Mouse (Mus musculus) liver, embryonic 15.5 days (tissue): ENCODE results near the gene Rpgrip1. TPM values are rescaled to one million over a fixed set of nuclear protein-coding genes. Genes with fewer than 3 reads are reported as not detected.

Experiments
- ATAC-seq: fragments of 200-750 bp; cut with Nextera tagmentation; 2 replicates; pipeline ENCODE4 v1.8.0; 2017; ENCODE audit warnings: moderate number of reproducible peaks, mild to moderate bottlenecking, moderate library complexity; ENCODE audit not compliant: insufficient read depth
- H3K27ac ChIP-seq: fragments of 300-500 bp; sonication (generic); replicated peaks from 2 replicates; pipeline ENCODE4 v1.5.1; 2015; ENCODE audit warnings: mild to moderate bottlenecking, inconsistent platforms
- H3K27me3 ChIP-seq: fragments of 300-500 bp; sonication (generic); 2 replicates; pipeline ENCODE4 v1.6.1; 2015; ENCODE audit warnings: mild to moderate bottlenecking, inconsistent platforms
- H3K36me3 ChIP-seq: fragments of 300-500 bp; sonication (generic); replicated peaks from 2 replicates; pipeline ENCODE4 v1.6.1; 2015; ENCODE audit warnings: moderate library complexity, mild to moderate bottlenecking, inconsistent platforms
- H3K4me1 ChIP-seq: fragments of 300-500 bp; sonication (generic); replicated peaks from 2 replicates; pipeline ENCODE4 v1.6.1; 2015; ENCODE audit warnings: inconsistent platforms
- H3K4me2 ChIP-seq: fragments of 300-500 bp; sonication (generic); 2 replicates; pipeline ENCODE4 v1.6.1; 2015; ENCODE audit warnings: moderate library complexity, mild to moderate bottlenecking, inconsistent platforms
- H3K4me3 ChIP-seq: fragments of 300-500 bp; sonication (generic); replicated peaks from 2 replicates; pipeline ENCODE4 v1.5.1; 2015; ENCODE audit warnings: mild to moderate bottlenecking, inconsistent platforms
- H3K9ac ChIP-seq: fragments of 300-500 bp; sonication (generic); 2 replicates; pipeline ENCODE4 v1.6.1; 2015; ENCODE audit warnings: moderate library complexity, mild to moderate bottlenecking, inconsistent platforms
- H3K9me3 ChIP-seq: fragments of 300-500 bp; sonication (generic); replicated peaks from 2 replicates; pipeline ENCODE4 v1.6.1; 2016; ENCODE audit warnings: inconsistent platforms
- WGBS: fragments of 180-500 bp; shearing (Covaris S2); methylation state at CpG from one replicate; pipeline ENCODE4 v1.1.7; 2015; ENCODE audit warnings: mixed read lengths; ENCODE audit not compliant: insufficient replicate concordance; 5-methylcytosine and 5-hydroxymethylcytosine counted together
- polyA plus RNA-seq: library from polyadenylated mRNA; unstranded; fragments of >200 nt; fragmentation: Nextera tagmentation; extraction: Ambion mirVana; gene quantifications from 2 replicates; pipeline ENCODE4 v1.2.1, GENCODE M21; 2015

Gene Rpgrip1
- polyA plus RNA-seq, 1 experiment from 2014 or later: 39.5 TPM

DNA sequence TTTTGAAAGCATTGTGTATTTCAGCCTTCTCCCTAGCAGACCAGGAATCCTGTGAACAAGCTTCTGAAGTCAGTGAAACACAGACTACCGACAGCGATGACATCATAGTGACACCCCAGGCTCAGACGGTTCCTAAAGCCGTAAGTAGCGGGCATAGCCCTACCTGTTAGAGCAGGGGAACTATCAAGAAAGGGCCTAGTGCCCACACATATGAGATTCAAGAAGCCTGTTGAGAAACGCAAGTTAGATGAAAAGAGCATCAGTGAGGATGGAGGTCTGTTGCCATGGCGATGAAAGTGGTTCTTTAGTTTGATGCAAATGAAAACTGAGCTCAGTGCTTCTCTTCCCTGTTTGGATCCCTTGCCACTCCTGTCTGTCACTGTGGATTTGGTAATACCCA, 41.7 kb downstream of the Rpgrip1 start:
- H3K4me2 ChIP-seq: no peak overlapping the region
- 44% methylated on average over 7 of the region's 7 CpGs for WGBS
- H3K4me1 ChIP-seq: no peaks in the 10 kb centered on the region
- peaks cover 4% of the 10 kb centered on the region; the same call in 1 of the 2 replicates for H3K27me3 ChIP-seq
- no peaks in the 10 kb centered on the region for H3K9me3 ChIP-seq
- H3K36me3 ChIP-seq: no peaks in the 10 kb centered on the region
- no peak overlapping the region for H3K27ac ChIP-seq
- no peak overlapping the region for H3K9ac ChIP-seq
- no peak overlapping the region for H3K4me3 ChIP-seq
- no peak for ATAC-seq

DNA sequence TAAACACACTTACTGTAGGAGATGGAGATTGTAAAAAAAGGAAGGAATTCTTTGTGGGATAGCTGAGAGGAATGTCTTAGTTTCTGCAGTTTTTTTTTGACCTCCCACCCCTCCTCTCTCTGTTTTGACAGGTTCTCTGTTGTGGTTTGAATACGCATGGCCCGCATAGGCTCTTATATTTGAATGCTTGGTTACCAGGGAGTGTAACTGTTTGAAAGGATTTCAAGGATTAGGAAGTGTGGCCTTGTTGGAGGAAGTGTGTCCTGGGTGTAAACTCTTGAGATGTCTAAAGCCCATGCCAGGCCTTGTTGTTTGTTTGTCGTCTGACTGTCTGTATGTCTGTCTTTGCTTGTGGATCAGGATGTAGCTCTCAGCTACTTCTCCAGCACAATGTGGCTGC, 42.1 kb downstream of the Rpgrip1 start:
- H3K4me1 ChIP-seq: no peaks in the 10 kb centered on the region
- H3K27ac ChIP-seq: no peak overlapping the region
- H3K9ac ChIP-seq: no peak overlapping the region
- ATAC-seq: no peak
- H3K4me2 ChIP-seq: no peak overlapping the region
- H3K36me3 ChIP-seq: no peaks in the 10 kb centered on the region
- H3K4me3 ChIP-seq: no peak overlapping the region
- 67% methylated on average over 3 of the region's 3 CpGs for WGBS
- peaks cover 4% of the 10 kb centered on the region; the same call in 1 of the 2 replicates for H3K27me3 ChIP-seq
- H3K9me3 ChIP-seq: no peaks in the 10 kb centered on the region

GRCm38 (mm10) chr14:52155008-52155407, 44.5 kb downstream of the Rpgrip1 start:
- ATAC-seq: no peak

DNA sequence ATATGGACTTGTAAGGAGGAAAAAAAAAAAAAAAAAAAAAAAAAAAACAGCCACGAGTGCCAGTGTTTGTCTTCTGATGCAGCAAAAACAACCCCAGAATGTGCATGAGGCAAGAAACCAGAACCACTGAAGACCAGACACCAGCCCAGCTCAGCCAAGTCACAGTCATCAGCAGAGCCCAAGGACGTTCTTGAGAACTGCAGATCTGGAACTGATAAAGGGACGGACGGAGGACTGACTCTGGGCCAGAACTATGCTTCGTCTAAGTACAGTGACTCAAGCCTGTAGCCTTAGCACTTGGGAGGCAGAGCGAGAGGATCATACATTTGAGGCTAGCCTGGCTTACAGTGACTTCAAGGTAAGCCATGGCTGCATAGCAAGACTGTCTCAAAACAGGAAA, 50.4 kb downstream of the Rpgrip1 start:
- H3K27me3 ChIP-seq: no peaks in the 10 kb centered on the region
- H3K36me3 ChIP-seq: peaks cover 76% of the 10 kb centered on the region
- no peak overlapping the region for H3K4me2 ChIP-seq
- H3K4me1 ChIP-seq: no peaks in the 10 kb centered on the region
- H3K27ac ChIP-seq: no peak overlapping the region
- 63% methylated on average over 6 of the region's 6 CpGs for WGBS
- no peak for ATAC-seq
- H3K9ac ChIP-seq: no peak overlapping the region
- H3K4me3 ChIP-seq: no peak overlapping the region
- H3K9me3 ChIP-seq: no peaks in the 10 kb centered on the region

More at GRCm38 (mm10) chr14:52155008-52155407, 44.5 kb downstream of the Rpgrip1 start:
- H3K9ac ChIP-seq: no peak overlapping the region
- 78% methylated on average over 2 of the region's 2 CpGs for WGBS
- peaks cover 20% of the 10 kb centered on the region for H3K36me3 ChIP-seq
- H3K9me3 ChIP-seq: no peaks in the 10 kb centered on the region
- H3K4me3 ChIP-seq: no peak overlapping the region
- H3K4me1 ChIP-seq: no peaks in the 10 kb centered on the region
- H3K27ac ChIP-seq: no peak overlapping the region
- H3K4me2 ChIP-seq: no peak overlapping the region
- H3K27me3 ChIP-seq: peaks cover 4% of the 10 kb centered on the region; the same call in 1 of the 2 replicates

GRCm38 (mm10) chr14:52166571-52166970, 56.1 kb downstream of the Rpgrip1 start:
- Histone ChIP-seq H3K36me3 (peaks cover 88% of the 10 kb centered on the region), H3K9ac (no peak overlapping the region), H3K27ac (no peak overlapping the region), H3K4me3 (no peak overlapping the region), H3K27me3 (no peaks in the 10 kb centered on the region), H3K4me2 (no peak overlapping the region), H3K4me1 (no peaks in the 10 kb centered on the region), H3K9me3 (no peaks in the 10 kb centered on the region)
- WGBS: 71% methylated on average over 2 of the region's 2 CpGs
- no peak for ATAC-seq

DNA sequence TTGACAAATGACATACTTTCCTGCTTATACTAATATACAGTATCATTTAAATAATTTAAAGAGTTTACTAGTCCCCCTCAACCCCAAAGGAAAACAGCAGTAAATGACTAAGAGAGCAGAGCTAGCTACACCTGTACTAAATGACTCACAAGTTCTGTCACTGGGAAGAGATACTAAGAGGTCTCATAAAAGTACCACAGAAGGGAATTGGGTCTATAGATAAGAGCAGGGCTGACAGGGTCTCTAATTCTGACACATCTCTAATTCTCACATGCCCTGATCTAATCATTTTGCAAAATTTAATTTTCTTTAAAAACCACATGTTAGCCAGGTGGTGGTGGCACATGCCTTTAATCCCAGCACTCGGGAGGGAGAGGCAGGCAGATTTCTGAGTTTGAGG, 78.3 kb downstream of the Rpgrip1 start:
- ATAC-seq: no peak
- peaks cover 45% of the 10 kb centered on the region for H3K36me3 ChIP-seq
- WGBS: 40% methylated on average over 1 of the region's 1 CpGs

GRCm38 (mm10) chr14:52189519-52189918, 79.0 kb downstream of the Rpgrip1 start:
- H3K4me3 ChIP-seq: no peak overlapping the region
- H3K36me3 ChIP-seq: peaks cover 46% of the 10 kb centered on the region
- WGBS: 45% methylated on average over 2 of the region's 2 CpGs
- peaks cover 47% of the 10 kb centered on the region for H3K4me1 ChIP-seq
- H3K4me2 ChIP-seq: no peak overlapping the region
- H3K9me3 ChIP-seq: no peaks in the 10 kb centered on the region
- H3K27ac ChIP-seq: no peak overlapping the region
- ATAC-seq: no peak
- no peak overlapping the region for H3K9ac ChIP-seq
- no peaks in the 10 kb centered on the region for H3K27me3 ChIP-seq

More for the DNA sequence above, 78.3 kb downstream of the Rpgrip1 start:
- Histone ChIP-seq H3K9me3 (no peaks in the 10 kb centered on the region), H3K4me2 (no peak overlapping the region), H3K9ac (no peak overlapping the region), H3K4me1 (peaks cover 40% of the 10 kb centered on the region), H3K4me3 (no peak overlapping the region), H3K27ac (no peak overlapping the region), H3K27me3 (no peaks in the 10 kb centered on the region)

GRCm38 (mm10) chr14:52190740-52191359, 80.3 kb downstream of the Rpgrip1 start:
- Histone ChIP-seq H3K4me1 (peaks cover 57% of the 10 kb centered on the region), H3K36me3 (peaks cover 46% of the 10 kb centered on the region), H3K27ac (peak overlapping the region; percentile 56), H3K9me3 (no peaks in the 10 kb centered on the region), H3K27me3 (no peaks in the 10 kb centered on the region), H3K4me3 (0 out of 2 replicates have a peak overlapping the region, but pooled peaks have one; percentile 0), H3K4me2 (peak overlapping the region; percentile 24; the same call in 1 of the 2 replicates), H3K9ac (no peak overlapping the region)
- ATAC-seq: peak; percentile 82

- Histone ChIP-seq H3K4me1 (peaks cover 73% of the 10 kb centered on the region), H3K27ac (peak overlapping the region; percentile 99; the same call in 1 of the 2 replicates), H3K9ac (peak overlapping the region; percentile 97), H3K4me2 (peak overlapping the region; percentile 76), H3K9me3 (no peaks in the 10 kb centered on the region), H3K4me3 (peak overlapping the region; percentile 99), H3K36me3 (peaks cover 39% of the 10 kb centered on the region), H3K27me3 (no peaks in the 10 kb centered on the region)
- 6% methylated on average over 3 of the region's 3 CpGs for WGBS
- no peak for ATAC-seq
Measured at GRCm38 (mm10) chr14:52195691-52196090, 85.2 kb downstream of the Rpgrip1 start.

- H3K27ac ChIP-seq: peak overlapping the region; percentile 99
- peaks cover 41% of the 10 kb centered on the region for H3K36me3 ChIP-seq
- H3K9ac ChIP-seq: peak overlapping the region; percentile 97
- under 1% methylated on average over 57 of the region's 59 CpGs for WGBS
- no peaks in the 10 kb centered on the region for H3K9me3 ChIP-seq
- peak overlapping the region; percentile 99 for H3K4me3 ChIP-seq
- peaks cover 66% of the 10 kb centered on the region for H3K4me1 ChIP-seq
- no peaks in the 10 kb centered on the region for H3K27me3 ChIP-seq
- H3K4me2 ChIP-seq: peak overlapping the region; percentile 76
- ATAC-seq: peak; percentile 40
Measured at GRCm38 (mm10) chr14:52196230-52197155, 86.0 kb downstream of the Rpgrip1 start.

- Histone ChIP-seq H3K9ac (peak within 1 kb of the TSS; percentile 97), H3K27me3 (no peaks in the 10 kb centered on the region), H3K4me3 (peak within 1 kb of the TSS; percentile 99), H3K4me2 (peak within 1 kb of the TSS; percentile 76), H3K4me1 (peaks cover 58% of the 10 kb centered on the region), H3K27ac (peak within 1 kb of the TSS; percentile 99), H3K9me3 (no peaks in the 10 kb centered on the region), H3K36me3 (peaks cover 42% of the 10 kb centered on the region)
- peak; percentile 90 for ATAC-seq
- under 1% methylated on average over 59 of the region's 59 CpGs for WGBS
Measured at GRCm38 (mm10) chr14:52197156-52197878, 86.8 kb downstream of the Rpgrip1 start, which contains the start of gene Supt16. Gene Supt16 (minus strand): TSS chr14:52197416.
